Mouse (Mus musculus) midbrain, embryonic 15.5 days (tissue): ENCODE measurements at regions not wholly inside any gene's neighbourhood (a gene's known extent, or its start where the extent isn't known, plus 50 kb on each side); places are given as distances from the start of the nearest gene placed in this dataset.
"Not testable (repeated sequence)": the region's sequence is repeated elsewhere in the genome, so short reads cannot be mapped to it uniquely, and the experiment has no call there.

ENCODE experiments used
- ATAC-seq: fragments of 200-750 bp; cut with Nextera tagmentation; replicated peaks from 2 replicates; pipeline ENCODE4 v1.8.0; 2017; ENCODE audit warnings: moderate TSS enrichment
- H3K27ac ChIP-seq: fragments of 300-500 bp; sonication (generic); 2 replicates; pipeline ENCODE4 v1.5.1; 2015; ENCODE audit warnings: mild to moderate bottlenecking, inconsistent platforms
- H3K27me3 ChIP-seq: fragments of 300-500 bp; sonication (generic); replicated peaks from 2 replicates; pipeline ENCODE4 v1.6.1; 2015; ENCODE audit warnings: inconsistent platforms
- H3K36me3 ChIP-seq: fragments of 300-500 bp; sonication (generic); replicated peaks from 2 replicates; pipeline ENCODE4 v1.6.1; 2015; ENCODE audit warnings: inconsistent platforms
- H3K4me1 ChIP-seq: fragments of 300-500 bp; sonication (generic); 2 replicates; pipeline ENCODE4 v1.6.1; 2015; ENCODE audit warnings: inconsistent platforms
- H3K4me2 ChIP-seq: fragments of 300-500 bp; sonication (generic); 2 replicates; pipeline ENCODE4 v1.6.1; 2015; ENCODE audit warnings: inconsistent platforms, mild to moderate bottlenecking, moderate library complexity
- H3K4me3 ChIP-seq: fragments of 300-500 bp; sonication (generic); 2 replicates; pipeline ENCODE4 v1.5.1; 2015; ENCODE audit warnings: mild to moderate bottlenecking, inconsistent platforms
- H3K9ac ChIP-seq: fragments of 300-500 bp; sonication (generic); 2 replicates; pipeline ENCODE4 v1.6.1; 2015; ENCODE audit warnings: mild to moderate bottlenecking, inconsistent platforms
- H3K9me3 ChIP-seq: fragments of 300-500 bp; sonication (generic); 2 replicates; pipeline ENCODE4 v1.6.1; 2016; ENCODE audit warnings: inconsistent platforms
- WGBS: fragments of 180-500 bp; shearing (Covaris S2); methylation state at CpG from one replicate; pipeline ENCODE4 v1.1.7; 2015; ENCODE audit warnings: mixed read lengths; 5-methylcytosine and 5-hydroxymethylcytosine counted together

DNA sequence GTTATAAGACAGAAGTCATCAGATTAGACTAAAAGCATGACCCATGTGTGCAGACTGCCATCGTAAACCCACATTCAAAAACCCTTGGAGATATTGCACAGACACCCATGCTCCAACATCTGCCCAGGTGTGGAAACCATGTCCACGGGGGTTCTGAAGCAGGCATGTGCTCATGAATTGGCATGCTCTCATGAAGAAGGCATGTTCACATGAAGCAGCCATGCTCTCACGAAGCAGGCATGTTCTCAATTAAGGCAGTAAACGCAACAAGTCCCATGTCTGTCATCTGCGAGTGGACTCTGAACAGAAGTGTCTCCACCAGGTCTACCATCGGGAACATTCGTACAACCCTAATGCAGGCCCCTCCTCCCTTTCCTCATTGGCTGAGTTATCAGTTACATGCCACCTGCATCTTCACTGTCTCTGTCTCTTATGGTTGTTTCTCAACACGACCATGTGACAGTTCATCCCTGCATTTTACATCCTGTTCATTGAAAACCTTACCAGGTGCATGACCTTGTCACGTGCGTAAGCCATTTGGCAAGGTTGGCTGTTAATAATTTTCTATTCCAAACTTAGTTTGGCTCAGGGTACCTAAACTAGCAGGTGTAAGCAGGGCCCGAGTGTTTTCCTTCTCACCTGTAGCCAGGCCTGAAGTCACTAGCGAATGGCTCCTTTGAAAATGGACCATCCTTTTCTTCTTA is 193.4 kb downstream of the Tcp10c start:
- no peak overlapping the region for H3K27ac ChIP-seq
- H3K4me1 ChIP-seq = no peaks in the 10 kb centered on the region
- H3K36me3 ChIP-seq = no peaks in the 10 kb centered on the region
- ATAC-seq = no peak
- no peak overlapping the region for H3K4me3 ChIP-seq
- H3K4me2 ChIP-seq = no peak overlapping the region
- H3K27me3 ChIP-seq = no peaks in the 10 kb centered on the region
- no peak overlapping the region for H3K9ac ChIP-seq
- WGBS = 65% methylated on average over 12 of the region's 12 CpGs
- H3K9me3 ChIP-seq = peaks cover 60% of the 10 kb centered on the region

GRCm38 (mm10) chr17:13549975-13550895 is 195.9 kb downstream of the Tcp10c start:
- Histone ChIP-seq H3K4me1 (no peaks in the 10 kb centered on the region; the same call in 1 of the 2 replicates), H3K36me3 (no peaks in the 10 kb centered on the region), H3K27me3 (no peaks in the 10 kb centered on the region), H3K27ac (no peak overlapping the region), H3K4me2 (no peak overlapping the region), H3K4me3 (no peak overlapping the region), H3K9me3 (peaks cover 46% of the 10 kb centered on the region), H3K9ac (no peak overlapping the region)
- 66% methylated on average over 9 of the region's 9 CpGs for WGBS
- ATAC-seq = peak; percentile 71

DNA sequence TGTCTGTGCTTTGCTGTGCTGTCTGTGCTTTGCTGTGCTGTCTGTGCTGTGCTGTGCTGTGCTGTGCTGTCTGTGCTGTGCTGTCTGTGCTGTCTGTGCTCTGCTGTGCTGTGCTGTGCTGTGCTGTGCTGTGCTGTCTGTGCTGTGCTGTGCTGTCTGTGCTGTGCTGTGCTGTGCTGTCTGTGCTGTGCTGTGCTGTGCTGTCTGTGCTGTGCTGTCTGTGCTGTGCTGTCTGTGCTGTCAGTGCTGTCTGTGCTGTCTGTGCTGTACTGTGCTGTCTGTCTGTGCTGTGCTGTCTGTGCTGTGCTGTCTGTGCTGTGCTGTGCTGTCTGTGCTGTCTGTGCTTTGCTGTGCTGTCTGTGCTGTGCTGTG is 196.5 kb downstream of the Tcp10c start:
- not testable (repeated sequence) for H3K4me1 ChIP-seq, H3K27ac ChIP-seq, H3K27me3 ChIP-seq, H3K36me3 ChIP-seq, H3K9ac ChIP-seq, H3K4me3 ChIP-seq, H3K4me2 ChIP-seq
- peak; percentile 41; the same call in 1 of the 2 replicates for ATAC-seq
- H3K9me3 ChIP-seq = peaks cover 44% of the 10 kb centered on the region

GRCm38 (mm10) chr17:13551693-13552404 is 197.5 kb downstream of the Tcp10c start:
- H3K4me1 ChIP-seq, H3K4me2 ChIP-seq, H3K9ac ChIP-seq, H3K36me3 ChIP-seq, H3K27me3 ChIP-seq, H3K27ac ChIP-seq, H3K4me3 ChIP-seq: not testable (repeated sequence)
- ATAC-seq = peak; percentile 67
- peaks cover 37% of the 10 kb centered on the region for H3K9me3 ChIP-seq

DNA sequence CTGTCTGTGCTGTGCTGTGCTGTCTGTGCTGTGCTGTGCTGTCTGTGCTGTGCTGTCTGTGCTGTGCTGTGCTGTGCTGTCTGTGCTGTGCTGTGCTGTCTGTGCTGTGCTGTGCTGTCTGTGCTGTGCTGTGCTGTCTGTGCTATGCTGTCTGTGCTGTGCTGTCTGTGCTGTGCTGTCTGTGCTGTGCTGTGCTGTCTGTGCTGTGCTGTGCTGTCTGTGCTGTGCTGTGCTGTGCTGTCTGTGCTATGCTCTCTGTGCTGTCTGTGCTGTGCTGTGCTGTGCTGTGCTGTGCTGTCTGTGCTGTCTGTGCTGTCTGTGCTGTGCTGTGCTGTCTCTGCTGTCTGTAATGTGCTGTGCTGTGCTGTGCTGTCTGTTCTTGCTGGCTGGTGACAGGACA is 198.5 kb downstream of the Tcp10c start:
- peak; percentile 76 for ATAC-seq
- H3K27ac ChIP-seq, H3K9ac ChIP-seq, H3K27me3 ChIP-seq, H3K4me1 ChIP-seq, H3K4me3 ChIP-seq, H3K4me2 ChIP-seq, H3K36me3 ChIP-seq: not testable (repeated sequence)
- H3K9me3 ChIP-seq = peaks cover 28% of the 10 kb centered on the region

- not testable (repeated sequence) for H3K9ac ChIP-seq, H3K36me3 ChIP-seq, H3K9me3 ChIP-seq, H3K4me1 ChIP-seq, H3K27me3 ChIP-seq, H3K27ac ChIP-seq, ATAC-seq, H3K4me2 ChIP-seq, H3K4me3 ChIP-seq
- WGBS = 28% methylated on average over 9 of the region's 9 CpGs
These were observed 201.1 kb downstream of the Tcp10c start for GRCm38 (mm10) chr17:13555311-13556059.

DNA sequence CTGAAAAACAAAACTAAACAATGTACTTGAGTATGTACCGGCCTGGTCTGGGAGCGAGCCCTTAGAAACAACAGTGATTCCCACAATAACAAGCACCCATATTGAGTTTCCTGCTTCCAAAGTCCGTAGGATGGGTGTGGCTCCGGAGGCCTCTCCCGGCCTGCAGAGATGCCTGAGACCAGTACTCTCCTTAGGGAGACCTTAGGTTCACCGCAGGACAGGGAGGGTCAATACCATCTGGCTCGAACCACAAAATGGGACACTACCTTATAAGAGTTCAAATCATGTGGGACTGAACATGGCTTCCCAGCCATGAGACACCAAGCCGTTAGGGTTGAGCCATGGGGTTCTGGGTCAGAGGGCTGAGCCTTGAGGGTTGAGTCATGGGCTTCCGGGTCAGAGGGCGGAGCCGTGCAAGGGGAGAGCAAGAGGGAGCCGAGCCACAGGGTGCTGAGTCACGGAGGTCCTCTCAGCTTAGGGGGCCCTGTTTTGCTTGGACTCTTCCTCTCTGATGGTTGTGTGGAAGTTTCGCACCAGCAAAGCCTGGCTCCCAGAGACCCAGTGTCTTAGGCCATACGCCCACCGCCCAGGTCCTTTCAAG is 201.8 kb downstream of the Tcp10c start:
- not testable (repeated sequence) for ATAC-seq, H3K4me2 ChIP-seq, H3K27ac ChIP-seq, H3K36me3 ChIP-seq, H3K4me3 ChIP-seq, H3K9me3 ChIP-seq, H3K27me3 ChIP-seq, H3K4me1 ChIP-seq, H3K9ac ChIP-seq
- 74% methylated on average over 16 of the region's 16 CpGs for WGBS

GRCm38 (mm10) chr17:13558863-13559262 is 201.5 kb upstream of the Afdn start:
- WGBS = 84% methylated on average over 3 of the region's 3 CpGs
- ATAC-seq = no peak
- H3K4me3 ChIP-seq = no peak overlapping the region
- no peak overlapping the region for H3K4me2 ChIP-seq
- no peaks in the 10 kb centered on the region for H3K9me3 ChIP-seq
- H3K36me3 ChIP-seq = no peaks in the 10 kb centered on the region
- no peak overlapping the region for H3K27ac ChIP-seq
- H3K4me1 ChIP-seq = no peaks in the 10 kb centered on the region; the same call in 1 of the 2 replicates
- no peak overlapping the region for H3K9ac ChIP-seq
- no peaks in the 10 kb centered on the region for H3K27me3 ChIP-seq

GRCm38 (mm10) chr17:13561342-13561741 is 199.0 kb upstream of the Afdn start:
- no peak overlapping the region for H3K9ac ChIP-seq
- no peaks in the 10 kb centered on the region for H3K4me1 ChIP-seq
- ATAC-seq = no peak

GRCm38 (mm10) chr17:13562974-13563373 is 197.4 kb upstream of the Afdn start:
- ATAC-seq = no peak
- no peak overlapping the region for H3K27ac ChIP-seq
- WGBS = 86% methylated on average over 2 of the region's 2 CpGs

More at GRCm38 (mm10) chr17:13561342-13561741, 199.0 kb upstream of the Afdn start:
- Histone ChIP-seq H3K27ac (no peak overlapping the region), H3K4me2 (no peak overlapping the region), H3K4me3 (no peak overlapping the region), H3K9me3 (no peaks in the 10 kb centered on the region), H3K36me3 (no peaks in the 10 kb centered on the region), H3K27me3 (no peaks in the 10 kb centered on the region)
- 85% methylated on average over 8 of the region's 8 CpGs for WGBS

DNA sequence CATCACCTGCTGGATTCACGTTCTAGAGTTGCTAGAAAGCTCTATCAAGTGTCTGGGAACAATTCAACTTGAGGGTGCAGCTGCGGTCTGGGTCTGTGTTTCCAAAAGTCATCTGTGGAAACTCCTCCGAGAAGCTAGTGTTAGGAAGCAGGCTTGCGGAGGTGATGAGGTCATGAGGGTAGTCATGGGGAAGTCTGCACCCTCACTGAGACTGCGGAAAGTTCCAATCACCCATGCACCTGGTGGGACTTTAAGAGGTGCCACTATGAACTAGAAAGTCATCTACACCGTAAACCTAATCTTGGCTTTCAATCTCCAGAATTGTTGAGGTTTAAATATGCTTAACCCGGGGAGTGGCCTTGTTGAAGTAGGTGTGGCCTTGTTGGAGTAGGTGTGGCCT is 195.5 kb upstream of the Afdn start:
- 94% methylated on average over 7 of the region's 7 CpGs for WGBS
- Histone ChIP-seq H3K36me3 (no peaks in the 10 kb centered on the region), H3K4me2 (no peak overlapping the region), H3K27ac (no peak overlapping the region), H3K4me3 (no peak overlapping the region), H3K4me1 (no peaks in the 10 kb centered on the region), H3K9me3 (no peaks in the 10 kb centered on the region), H3K27me3 (no peaks in the 10 kb centered on the region), H3K9ac (no peak overlapping the region)
- ATAC-seq = no peak

More at GRCm38 (mm10) chr17:13562974-13563373, 197.4 kb upstream of the Afdn start:
- no peaks in the 10 kb centered on the region for H3K4me1 ChIP-seq
- no peak overlapping the region for H3K4me3 ChIP-seq
- no peaks in the 10 kb centered on the region for H3K9me3 ChIP-seq
- no peak overlapping the region for H3K9ac ChIP-seq
- no peak overlapping the region for H3K4me2 ChIP-seq
- H3K36me3 ChIP-seq = no peaks in the 10 kb centered on the region
- no peaks in the 10 kb centered on the region for H3K27me3 ChIP-seq
